Mouse (Mus musculus) NIH3T3 (cell line): ENCODE data around the gene Enc1.

Experiments used
- DNase-seq: peaks from one replicate; pipeline ENCODE4 v3.0.0-alpha.2; 2012; ENCODE audit warnings: low read depth

The Enc1 gene

DNA sequence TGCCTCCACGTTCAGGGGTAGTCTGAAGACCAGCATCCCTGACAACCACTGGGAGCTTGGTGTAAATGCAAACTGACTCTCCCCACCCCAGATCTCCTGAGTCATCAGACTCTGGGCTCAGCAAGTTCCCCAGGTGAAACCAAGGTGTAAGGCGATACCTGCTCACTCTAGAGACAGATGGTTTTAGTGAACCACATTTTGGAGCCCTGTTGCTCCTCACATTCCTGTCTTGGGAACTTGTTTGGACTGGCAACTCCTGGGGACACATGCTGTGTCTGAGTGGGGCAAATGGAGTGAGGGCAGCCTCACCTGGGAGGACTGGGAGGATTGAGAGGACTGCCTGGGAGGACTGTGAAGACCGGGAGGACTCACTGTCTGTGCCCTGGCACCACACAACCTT, 13.1 kb upstream of the Enc1 start:
- no peak for DNase-seq

- DNase-seq: no peak
These were observed 10.8 kb upstream of the Enc1 start for GRCm38 (mm10) chr13:97230101-97230500.

DNA sequence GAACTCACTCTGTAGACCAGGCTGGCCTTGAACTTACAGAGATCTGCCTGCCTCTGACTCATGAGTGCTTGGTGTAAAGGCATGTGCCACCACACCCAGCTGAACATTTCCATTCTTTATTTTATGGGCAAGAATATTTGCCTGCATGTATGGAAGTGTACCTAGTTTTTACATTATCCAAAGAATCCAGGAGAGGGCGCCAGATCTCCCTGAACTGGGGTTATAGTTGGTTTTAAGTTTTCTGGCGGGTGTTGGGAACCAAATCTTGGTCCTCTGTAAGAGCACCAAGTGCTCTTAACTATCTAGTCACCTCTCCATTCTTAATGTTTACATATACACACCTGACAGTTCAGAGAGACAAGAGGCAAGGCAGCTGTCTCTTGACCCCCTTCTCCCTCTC, 7.8 kb upstream of the Enc1 start:
- DNase-seq: no peak

DNA sequence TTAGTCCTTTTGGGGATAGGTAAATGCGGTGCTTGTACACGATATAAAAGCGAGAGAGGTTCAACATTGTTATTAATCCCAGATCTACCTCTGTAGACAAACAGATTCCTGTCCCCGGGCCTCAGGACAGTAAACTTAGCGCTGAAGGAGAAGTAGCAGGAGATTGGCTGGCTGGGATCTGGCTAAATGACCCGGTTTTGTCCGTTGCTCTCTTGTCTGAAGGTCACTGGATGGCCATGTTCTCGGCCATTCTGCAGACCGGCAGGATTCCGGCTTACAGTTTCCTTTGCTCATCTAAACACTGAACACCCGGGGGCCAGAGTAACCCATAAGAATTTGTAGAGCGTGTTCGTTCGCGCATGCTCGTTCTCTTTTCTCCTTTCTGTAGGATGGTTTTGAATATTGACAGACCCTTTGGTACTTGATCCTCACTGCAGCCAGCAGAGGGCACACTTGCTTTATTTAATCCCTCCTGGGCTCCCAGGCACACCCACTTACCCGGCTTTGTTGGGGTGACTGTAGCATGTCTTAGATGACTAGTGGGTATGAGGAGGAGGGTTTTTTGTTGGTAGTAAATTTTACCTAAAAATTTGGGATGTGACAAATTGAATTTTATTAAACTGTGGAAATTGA, 6.0 kb upstream of the Enc1 start:
- DNase-seq: peak; percentile 90

- DNase-seq: no peak
These were observed 5.0 kb upstream of the Enc1 start for GRCm38 (mm10) chr13:97235911-97236310.

- no peak for DNase-seq
These were observed 3.2 kb upstream of the Enc1 start for GRCm38 (mm10) chr13:97237700-97238099.

DNA sequence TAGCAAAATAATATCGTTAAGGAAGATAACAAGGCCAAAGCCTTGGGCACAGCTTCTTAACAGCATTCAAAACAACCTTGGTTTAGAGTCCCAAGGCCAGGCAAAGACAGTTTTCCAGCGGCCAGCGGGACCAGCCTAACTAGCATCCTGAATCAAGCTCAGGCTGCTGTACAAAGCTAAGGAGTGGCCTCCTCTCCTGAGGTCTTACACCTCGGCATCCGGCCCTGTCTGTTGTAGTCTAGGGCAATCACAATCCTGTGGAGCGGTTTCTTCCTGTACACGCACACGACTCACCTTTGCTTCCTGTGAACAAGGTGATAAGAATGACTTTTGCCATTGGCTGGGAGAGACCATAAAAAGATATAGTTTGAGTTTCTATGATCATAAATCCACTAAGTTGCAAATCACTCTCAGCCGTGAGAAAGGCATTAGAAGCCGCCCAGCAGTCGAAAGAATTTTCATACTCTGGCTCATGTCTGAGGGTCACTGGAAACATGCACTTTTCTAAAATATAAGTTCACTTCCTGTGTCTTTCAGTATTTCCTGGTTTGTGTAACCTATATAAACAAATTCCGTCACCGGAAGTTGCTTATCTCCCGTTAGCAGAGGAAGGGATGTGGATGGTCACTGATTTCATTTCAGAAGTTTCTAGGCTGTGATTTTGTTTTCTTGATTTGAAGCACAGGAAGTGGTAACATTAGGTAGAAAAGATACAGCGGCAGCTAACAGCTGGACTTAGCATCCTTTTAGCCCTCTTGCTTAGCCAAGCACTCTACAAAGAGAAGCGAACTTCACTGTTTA, 2.5 kb upstream of the Enc1 start:
- no peak for DNase-seq

- peak; percentile 82 for DNase-seq
These were observed 1.3 kb upstream of the Enc1 start for GRCm38 (mm10) chr13:97239343-97240180.

- peak; percentile 91 for DNase-seq
These were observed 483 bp upstream of the Enc1 start for GRCm38 (mm10) chr13:97240279-97240964.

DNA sequence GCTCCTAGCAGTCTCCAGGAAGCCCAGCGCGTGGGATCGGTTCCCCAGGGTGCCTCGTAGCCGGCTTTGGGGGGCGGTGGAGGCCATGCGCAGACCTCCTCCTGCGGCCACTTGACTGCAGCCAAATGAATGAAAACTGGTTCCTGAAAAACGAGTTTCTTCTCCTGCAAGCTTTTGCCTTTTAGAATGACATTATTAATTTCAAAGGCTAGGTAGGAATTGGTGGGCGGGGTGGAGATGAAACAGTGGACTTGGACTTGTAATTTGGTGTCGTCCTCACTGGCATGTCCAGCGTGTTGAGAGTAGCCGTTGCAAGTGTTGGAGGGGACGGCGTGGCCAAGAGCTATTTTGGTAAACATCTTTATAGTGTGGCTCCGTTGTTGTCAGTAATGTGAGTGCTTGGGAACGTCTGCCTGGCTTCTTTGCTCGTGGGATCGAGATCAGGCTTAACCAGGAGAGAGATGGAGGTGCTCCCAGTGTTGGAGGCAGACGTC, 929 bp downstream of the Enc1 start:
- DNase-seq: peak; percentile 25

GRCm38 (mm10) chr13:97242716-97243115, 1.8 kb downstream of the Enc1 start:
- DNase-seq: peak; percentile 59

DNA sequence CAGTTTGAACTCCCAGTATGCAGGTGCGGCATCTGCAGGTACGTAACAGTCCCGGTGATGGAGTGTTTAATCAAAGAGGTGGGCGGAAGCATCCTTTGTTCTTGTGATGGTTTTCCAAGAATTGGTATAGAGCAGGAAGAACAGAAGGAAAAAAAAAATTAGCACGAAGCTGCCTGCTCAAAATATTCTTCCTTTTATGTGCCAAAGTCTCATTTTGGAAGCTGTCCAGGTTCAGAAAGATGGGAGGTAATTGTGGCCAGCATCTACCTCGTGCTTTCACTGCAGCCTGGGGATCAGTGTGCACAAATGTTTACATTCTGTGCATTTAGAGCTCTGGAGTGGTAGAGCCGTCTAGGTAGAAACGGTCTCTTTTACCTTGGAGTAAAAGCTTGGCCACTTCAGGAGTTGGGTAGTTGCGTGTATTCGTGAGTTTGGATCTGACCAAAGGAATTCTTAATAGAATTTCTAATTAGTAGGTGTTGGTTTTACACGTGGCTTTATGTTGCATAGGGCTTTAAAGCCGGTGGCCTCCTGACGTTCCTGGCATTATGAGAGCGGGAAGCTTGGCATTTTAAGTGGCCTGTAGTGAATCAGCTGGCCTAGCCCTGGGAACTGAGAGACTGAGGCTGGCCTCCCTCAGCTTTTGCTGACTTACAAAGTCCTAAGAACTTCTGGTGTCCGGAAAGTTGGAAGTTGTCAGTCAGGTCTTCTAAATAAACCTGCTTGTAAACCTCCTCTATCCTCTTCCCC, 3.2 kb downstream of the Enc1 start:
- DNase-seq: peak; percentile 50

- no peak for DNase-seq
These were observed 3.8 kb downstream of the Enc1 start for GRCm38 (mm10) chr13:97244712-97245105.

DNA sequence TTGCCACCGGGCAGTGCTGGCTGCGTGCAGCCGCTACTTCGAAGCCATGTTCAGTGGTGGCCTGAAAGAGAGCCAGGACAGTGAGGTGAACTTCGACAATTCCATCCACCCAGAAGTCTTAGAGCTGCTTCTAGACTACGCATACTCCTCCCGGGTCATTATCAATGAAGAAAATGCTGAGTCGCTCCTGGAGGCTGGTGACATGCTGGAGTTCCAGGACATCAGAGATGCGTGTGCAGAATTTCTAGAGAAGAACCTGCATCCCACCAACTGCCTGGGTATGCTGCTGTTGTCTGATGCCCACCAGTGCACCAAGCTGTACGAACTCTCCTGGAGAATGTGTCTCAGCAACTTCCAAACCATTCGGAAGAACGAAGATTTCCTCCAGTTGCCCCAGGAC, 4.3 kb downstream of the Enc1 start:
- no peak for DNase-seq

DNA sequence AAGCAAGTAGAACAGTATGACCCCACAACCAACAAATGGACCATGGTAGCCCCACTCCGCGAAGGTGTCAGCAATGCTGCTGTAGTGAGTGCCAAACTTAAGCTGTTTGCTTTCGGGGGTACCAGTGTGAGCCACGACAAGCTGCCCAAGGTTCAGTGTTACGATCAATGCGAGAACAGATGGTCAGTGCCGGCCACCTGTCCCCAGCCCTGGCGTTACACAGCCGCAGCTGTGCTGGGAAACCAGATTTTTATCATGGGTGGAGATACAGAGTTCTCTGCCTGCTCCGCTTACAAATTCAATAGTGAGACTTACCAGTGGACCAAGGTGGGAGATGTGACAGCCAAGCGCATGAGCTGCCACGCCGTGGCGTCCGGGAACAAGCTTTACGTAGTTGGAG, 5.3 kb downstream of the Enc1 start:
- DNase-seq: no peak

DNA sequence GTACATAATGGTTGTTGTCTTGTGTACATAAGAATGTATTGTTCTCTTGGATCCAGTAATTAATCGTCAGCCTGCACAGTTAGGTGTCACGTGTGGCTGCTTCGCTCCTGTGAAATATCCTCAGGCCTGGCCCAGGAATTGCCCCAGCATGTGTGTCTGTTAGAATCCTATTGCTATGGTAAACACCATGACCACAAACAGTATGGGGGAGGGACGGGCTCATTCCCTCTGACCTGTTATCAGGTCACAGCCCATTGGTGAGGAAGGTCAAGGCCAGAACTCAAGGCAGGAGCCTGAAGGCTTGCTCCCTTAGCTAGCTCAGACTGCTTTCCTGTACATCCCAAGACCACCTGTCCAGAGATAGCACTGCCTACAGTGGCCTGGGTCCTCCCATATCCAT, 6.8 kb downstream of the Enc1 start:
- no peak for DNase-seq

GRCm38 (mm10) chr13:97249051-97249461, 8.2 kb downstream of the Enc1 start:
- peak; percentile 31 for DNase-seq

DNA sequence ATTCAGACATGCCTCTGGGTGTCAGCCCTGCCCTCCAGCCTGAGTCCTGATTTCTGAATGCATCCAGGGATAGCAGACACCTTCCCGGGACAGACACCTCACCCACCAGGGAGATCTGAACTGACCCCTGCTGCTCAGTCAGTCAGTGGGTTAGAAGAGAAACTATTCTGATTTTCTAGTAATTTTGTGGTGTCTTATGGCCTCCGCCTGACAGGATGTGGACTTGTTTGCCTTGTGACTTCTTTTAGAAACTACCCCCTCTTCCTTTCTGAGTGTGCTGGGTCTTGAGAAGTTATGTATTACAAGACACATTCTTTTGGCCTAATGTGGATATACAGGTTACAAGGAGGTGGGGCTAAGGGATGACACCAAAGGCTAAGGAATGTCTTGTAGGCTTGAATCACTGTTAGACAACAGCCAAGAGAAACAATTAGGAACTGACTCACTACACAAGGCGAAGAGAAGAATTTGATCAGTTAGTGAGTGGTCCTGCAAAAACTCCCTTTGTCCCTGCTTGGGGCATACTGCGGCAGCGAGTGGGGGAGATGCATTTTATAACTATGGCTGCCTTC, 8.7 kb downstream of the Enc1 start:
- peak; percentile 76 for DNase-seq

- DNase-seq: no peak
These were observed 9.2 kb downstream of the Enc1 start for GRCm38 (mm10) chr13:97250148-97250547.

DNA sequence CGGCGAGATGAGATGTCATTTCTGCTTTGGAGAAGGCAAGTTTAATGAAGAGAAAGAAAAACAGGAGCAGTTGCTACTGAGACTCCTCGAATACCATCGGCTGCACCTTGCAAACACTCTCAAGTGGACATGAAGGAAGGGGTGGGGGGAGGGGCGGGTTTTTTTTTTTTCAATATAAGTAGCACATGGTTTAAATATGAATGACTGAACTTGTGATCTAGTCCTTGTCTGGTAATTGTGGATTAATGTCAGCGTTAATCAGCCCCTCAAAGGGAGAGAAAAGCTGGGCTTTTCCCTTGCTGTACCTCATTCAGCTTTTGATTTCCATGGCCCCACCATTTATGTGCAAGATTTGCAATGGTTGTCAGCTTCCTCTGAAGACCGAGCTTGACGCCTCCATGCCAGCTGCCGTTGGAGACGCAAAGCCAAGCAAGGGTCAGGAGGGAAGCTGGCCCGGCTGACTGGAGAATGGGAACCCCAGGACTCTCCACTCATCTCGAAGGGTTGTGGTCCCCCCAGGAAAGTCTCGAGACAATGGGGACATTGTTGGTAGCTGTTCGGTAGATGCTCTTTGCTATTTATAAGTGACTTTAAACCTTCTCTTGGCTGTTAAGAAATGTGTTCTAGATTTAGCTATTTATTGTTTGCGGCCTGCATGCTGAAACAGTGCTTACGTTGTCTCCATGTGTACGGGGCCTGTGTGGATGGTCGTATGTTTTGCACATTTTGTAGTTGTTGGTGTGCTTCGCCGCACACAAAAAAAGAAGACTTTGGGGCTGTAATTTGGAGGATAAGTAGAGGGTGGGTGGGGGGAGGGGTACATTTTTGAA, 9.9 kb downstream of the Enc1 start:
- DNase-seq: no peak
